Mouse (Mus musculus) lung, embryonic 14.5 days (tissue): ENCODE results near the gene Shank2. TPM values are rescaled to one million over a fixed set of nuclear protein-coding genes. Genes with fewer than 3 reads are reported as not detected.

ENCODE experiments used
- ATAC-seq: fragments of 200-750 bp; cut with Nextera tagmentation; 2 replicates; pipeline ENCODE4 v1.8.0; 2017; ENCODE audit warnings: mild to moderate bottlenecking, moderate TSS enrichment, moderate library complexity; ENCODE audit not compliant: insufficient read depth
- DNase-seq: peaks from one replicate; pipeline ENCODE4 v3.0.0-alpha.2; 2015
- H3K27ac ChIP-seq: fragments of 300-500 bp; sonication (generic); 2 replicates; pipeline ENCODE4 v1.5.1; 2014; ENCODE audit warnings: low read depth, mild to moderate bottlenecking, moderate library complexity
- H3K27me3 ChIP-seq: fragments of 300-500 bp; sonication (generic); 2 replicates; pipeline ENCODE4 v1.6.1; 2014; ENCODE audit warnings: low read length, control low read depth; ENCODE audit not compliant: insufficient read depth
- H3K36me3 ChIP-seq: fragments of 300-500 bp; sonication (generic); 2 replicates; pipeline ENCODE4 v1.6.1; 2014; ENCODE audit warnings: control low read depth; ENCODE audit not compliant: insufficient read depth
- H3K4me1 ChIP-seq: fragments of 300-500 bp; sonication (generic); 2 replicates; pipeline ENCODE4 v1.6.1; 2014; ENCODE audit warnings: antibody characterized with exemption, control low read depth; ENCODE audit not compliant: insufficient read depth
- H3K4me2 ChIP-seq: fragments of 300-500 bp; sonication (generic); 2 replicates; pipeline ENCODE4 v1.6.1; 2014; ENCODE audit warnings: mild to moderate bottlenecking
- H3K4me3 ChIP-seq: fragments of 300-500 bp; sonication (generic); 2 replicates; pipeline ENCODE4 v1.5.1; 2014; ENCODE audit warnings: low read depth, low read length
- H3K9ac ChIP-seq: fragments of 300-500 bp; sonication (generic); 2 replicates; pipeline ENCODE4 v1.6.1; 2014
- H3K9me3 ChIP-seq: fragments of 300-500 bp; sonication (generic); 2 replicates; pipeline ENCODE4 v1.6.1; 2016; ENCODE audit warnings: low read depth, low read length, control low read depth
- CTCF ChIP-seq: IDR thresholded peaks from 2 replicates; pipeline ENCODE4 v1.5.1; 2016; ENCODE audit warnings: antibody characterized with exemption, low read depth
- WGBS: fragments of 180-500 bp; shearing (Covaris S2); extraction: QIAGEN DNeasy Blood & Tissue Kit; methylation state at CpG from one replicate; pipeline ENCODE4 v1.1.7; 2014; 5-methylcytosine and 5-hydroxymethylcytosine counted together
- polyA plus RNA-seq: library from polyadenylated mRNA; unstranded; fragments of >200 nt; fragmentation: Nextera tagmentation; extraction: Ambion mirVana; gene quantifications from 2 replicates; pipeline ENCODE4 v1.2.1, GENCODE M21; 2014

Shank2 gene
- polyA plus RNA-seq, 1 experiment from 2014 or later, result 2.1 TPM

- ATAC-seq (no peak), DNase-seq (no peak)
- TF ChIP-seq CTCF, result no peak
- Histone ChIP-seq H3K9ac (no peak overlapping the region), H3K27ac (no peak overlapping the region), H3K27me3 (no peaks in the 10 kb centered on the region), H3K4me1 (no peaks in the 10 kb centered on the region), H3K9me3 (no peaks in the 10 kb centered on the region), H3K36me3 (no peaks in the 10 kb centered on the region), H3K4me3 (no peak overlapping the region), H3K4me2 (no peak overlapping the region)
- WGBS, result 58% methylated on average over 2 of the region's 2 CpGs
These were observed 247.1 kb downstream of the Shank2 start for GRCm38 (mm10) chr7:144248686-144249422.

- WGBS, result 58% methylated on average over 4 of the region's 4 CpGs
- TF ChIP-seq CTCF, result no peak
- DNase-seq (no peak), ATAC-seq (no peak)
- Histone ChIP-seq H3K9me3 (no peaks in the 10 kb centered on the region), H3K9ac (no peak overlapping the region), H3K27me3 (no peaks in the 10 kb centered on the region), H3K4me3 (no peak overlapping the region), H3K4me2 (no peak overlapping the region), H3K27ac (no peak overlapping the region), H3K36me3 (no peaks in the 10 kb centered on the region), H3K4me1 (no peaks in the 10 kb centered on the region)
These were observed 249.1 kb downstream of the Shank2 start for GRCm38 (mm10) chr7:144250791-144251190.

- Histone ChIP-seq H3K4me3 (no peak overlapping the region), H3K9me3 (no peaks in the 10 kb centered on the region), H3K27me3 (no peaks in the 10 kb centered on the region), H3K4me1 (no peaks in the 10 kb centered on the region), H3K4me2 (no peak overlapping the region), H3K9ac (no peak overlapping the region), H3K27ac (no peak overlapping the region), H3K36me3 (no peaks in the 10 kb centered on the region)
- DNase-seq, result no peak
- 48% methylated on average over 6 of the region's 6 CpGs for WGBS
- TF ChIP-seq CTCF, result no peak
- ATAC-seq, result no peak
These were observed 249.5 kb downstream of the Shank2 start for GRCm38 (mm10) chr7:144251250-144251649.

GRCm38 (mm10) chr7:144254674-144255246, 253.0 kb downstream of the Shank2 start:
- no peak for TF ChIP-seq CTCF
- Histone ChIP-seq H3K4me3 (no peak overlapping the region), H3K9me3 (no peaks in the 10 kb centered on the region), H3K36me3 (no peaks in the 10 kb centered on the region), H3K9ac (no peak overlapping the region), H3K27me3 (no peaks in the 10 kb centered on the region), H3K27ac (no peak overlapping the region), H3K4me2 (no peak overlapping the region), H3K4me1 (no peaks in the 10 kb centered on the region)
- DNase-seq, result peak; percentile 24
- 28% methylated on average over 8 of the region's 8 CpGs for WGBS
- peak; percentile 38; the same call in 1 of the 2 replicates for ATAC-seq

GRCm38 (mm10) chr7:144257821-144258220, 256.1 kb downstream of the Shank2 start:
- H3K27me3 ChIP-seq, result no peaks in the 10 kb centered on the region
- H3K9me3 ChIP-seq, result no peaks in the 10 kb centered on the region
- H3K4me3 ChIP-seq, result no peak overlapping the region
- no peak overlapping the region for H3K9ac ChIP-seq
- DNase-seq (no peak), ATAC-seq (no peak)
- no peak for TF ChIP-seq CTCF
- H3K4me2 ChIP-seq, result no peak overlapping the region
- 56% methylated on average over 7 of the region's 7 CpGs for WGBS
- no peaks in the 10 kb centered on the region for H3K4me1 ChIP-seq
- H3K36me3 ChIP-seq, result no peaks in the 10 kb centered on the region
- no peak overlapping the region for H3K27ac ChIP-seq

- no peak overlapping the region for H3K4me3 ChIP-seq
- H3K27me3 ChIP-seq, result no peaks in the 10 kb centered on the region
- H3K4me1 ChIP-seq, result no peaks in the 10 kb centered on the region
- no peaks in the 10 kb centered on the region for H3K9me3 ChIP-seq
- no peak overlapping the region for H3K27ac ChIP-seq
- H3K36me3 ChIP-seq, result no peaks in the 10 kb centered on the region
- 39% methylated on average over 4 of the region's 4 CpGs for WGBS
- TF ChIP-seq CTCF, result no peak
- H3K9ac ChIP-seq, result no peak overlapping the region
- H3K4me2 ChIP-seq, result no peak overlapping the region
- DNase-seq, result no peak
- no peak for ATAC-seq
These were observed 256.6 kb downstream of the Shank2 start for GRCm38 (mm10) chr7:144258332-144258731.

- WGBS, result 57% methylated on average over 6 of the region's 6 CpGs
- Histone ChIP-seq H3K4me2 (no peak overlapping the region), H3K36me3 (no peaks in the 10 kb centered on the region), H3K4me1 (no peaks in the 10 kb centered on the region), H3K9me3 (no peaks in the 10 kb centered on the region), H3K27me3 (no peaks in the 10 kb centered on the region), H3K27ac (no peak overlapping the region), H3K4me3 (no peak overlapping the region), H3K9ac (no peak overlapping the region)
- no peak for TF ChIP-seq CTCF
- no peak for DNase-seq
- ATAC-seq, result no peak
These were observed 260.9 kb downstream of the Shank2 start for GRCm38 (mm10) chr7:144262666-144263065.
